Mouse (Mus musculus) liver, embryonic 11.5 days (tissue): ENCODE data around the gene Smarca2. TPM values are rescaled to one million over a fixed set of nuclear protein-coding genes. Genes with fewer than 3 reads are reported as not detected.
"Not testable (repeated sequence)": the region's sequence is repeated elsewhere in the genome, so short reads cannot be mapped to it uniquely, and the experiment has no call there.

Source experiments
- ATAC-seq: fragments of 200-750 bp; cut with Nextera tagmentation; replicated peaks from 2 replicates; pipeline ENCODE4 v1.8.0; 2017; ENCODE audit warnings: moderate number of reproducible peaks, mild to moderate bottlenecking, moderate TSS enrichment, moderate library complexity; ENCODE audit not compliant: low FRiP score
- DNase-seq: peaks from one replicate; pipeline ENCODE4 v3.0.0-alpha.2; 2017; ENCODE audit warnings: low spot score
- H3K27ac ChIP-seq: fragments of 300-500 bp; sonication (generic); 2 replicates; pipeline ENCODE4 v1.5.1; 2014; ENCODE audit warnings: mild to moderate bottlenecking, low read depth, low read length, control low read depth
- H3K27me3 ChIP-seq: fragments of 300-500 bp; sonication (generic); replicated peaks from 2 replicates; pipeline ENCODE4 v1.6.1; 2014; ENCODE audit warnings: low read length, mixed read lengths; ENCODE audit not compliant: control insufficient read depth, insufficient read depth
- H3K36me3 ChIP-seq: fragments of 300-500 bp; sonication (generic); 2 replicates; pipeline ENCODE4 v1.6.1; 2014; ENCODE audit warnings: mild to moderate bottlenecking, low read length, moderate library complexity, mixed read lengths; ENCODE audit not compliant: control insufficient read depth, insufficient read depth
- H3K4me1 ChIP-seq: fragments of 300-500 bp; sonication (generic); replicated peaks from 2 replicates; pipeline ENCODE4 v1.6.1; 2014; ENCODE audit warnings: low read length, mixed read lengths; ENCODE audit not compliant: control insufficient read depth, insufficient read depth
- H3K4me2 ChIP-seq: fragments of 300-500 bp; sonication (generic); 2 replicates; pipeline ENCODE4 v1.6.1; 2014; ENCODE audit warnings: mild to moderate bottlenecking, control low read depth, moderate library complexity
- H3K4me3 ChIP-seq: fragments of 300-500 bp; sonication (generic); 2 replicates; pipeline ENCODE4 v1.5.1; 2014; ENCODE audit warnings: low read depth, low read length, control low read depth
- H3K9ac ChIP-seq: fragments of 300-500 bp; sonication (generic); 2 replicates; pipeline ENCODE4 v1.6.1; 2014; ENCODE audit warnings: low read depth, low read length, control low read depth
- H3K9me3 ChIP-seq: fragments of 300-500 bp; sonication (generic); 2 replicates; pipeline ENCODE4 v1.6.1; 2016; ENCODE audit warnings: low read length, inconsistent platforms, mixed read lengths; ENCODE audit not compliant: control insufficient read depth
- WGBS: fragments of 180-500 bp; shearing (Covaris S2); extraction: QIAGEN DNeasy Blood & Tissue Kit; methylation state at CpG from one replicate; pipeline ENCODE4 v1.1.7; 2014; 5-methylcytosine and 5-hydroxymethylcytosine counted together
- polyA plus RNA-seq: library from polyadenylated mRNA; unstranded; fragments of >200 nt; fragmentation: Nextera tagmentation; extraction: Ambion mirVana; gene quantifications from 2 replicates; pipeline ENCODE4 v1.2.1, GENCODE M21; 2014

Gene Smarca2
- polyA plus RNA-seq, 1 experiment from 2014 or later: 16.1 TPM

DNA sequence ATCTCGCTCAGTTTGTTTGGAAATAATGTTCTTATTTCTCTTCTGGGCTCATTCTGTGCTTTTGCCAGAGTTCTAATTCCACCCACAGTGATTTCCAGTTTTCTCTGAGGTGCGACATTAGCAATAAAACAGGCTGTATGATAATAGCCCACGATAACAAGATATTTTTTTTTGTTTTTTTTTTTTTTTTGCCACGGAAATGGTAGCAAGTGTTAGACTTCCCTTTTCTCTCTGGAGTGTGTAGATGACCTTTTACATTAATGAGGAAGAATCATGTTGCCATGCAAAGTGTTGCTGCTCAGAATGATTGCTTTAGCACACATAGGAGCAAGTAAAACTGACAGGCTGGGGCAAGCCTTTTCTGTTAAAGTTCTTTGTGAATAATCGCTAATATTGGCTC, 61.5 kb downstream of the Smarca2 start:
- no peak overlapping the region for H3K4me2 ChIP-seq
- ATAC-seq: no peak
- DNase-seq: no peak
- no peaks in the 10 kb centered on the region for H3K4me1 ChIP-seq
- no peak overlapping the region for H3K9ac ChIP-seq
- H3K4me3 ChIP-seq: no peak overlapping the region
- H3K9me3 ChIP-seq: no peaks in the 10 kb centered on the region
- no peak overlapping the region for H3K27ac ChIP-seq
- 65% methylated on average over 5 of the region's 5 CpGs for WGBS
- H3K36me3 ChIP-seq: no peaks in the 10 kb centered on the region
- no peaks in the 10 kb centered on the region for H3K27me3 ChIP-seq

GRCm38 (mm10) chr19:26670089-26670488, 65.2 kb downstream of the Smarca2 start:
- no peaks in the 10 kb centered on the region for H3K27me3 ChIP-seq
- H3K36me3 ChIP-seq: no peaks in the 10 kb centered on the region
- no peak overlapping the region for H3K4me2 ChIP-seq
- H3K4me3 ChIP-seq: no peak overlapping the region
- WGBS: 85% methylated on average over 6 of the region's 6 CpGs
- no peak overlapping the region for H3K27ac ChIP-seq
- ATAC-seq (no peak), DNase-seq (no peak)
- H3K4me1 ChIP-seq: no peaks in the 10 kb centered on the region
- no peaks in the 10 kb centered on the region for H3K9me3 ChIP-seq
- no peak overlapping the region for H3K9ac ChIP-seq

GRCm38 (mm10) chr19:26671413-26671812, 66.6 kb downstream of the Smarca2 start:
- not testable (repeated sequence) for H3K9me3 ChIP-seq, H3K27ac ChIP-seq, H3K27me3 ChIP-seq, H3K36me3 ChIP-seq, H3K9ac ChIP-seq, H3K4me3 ChIP-seq, H3K4me2 ChIP-seq, H3K4me1 ChIP-seq, ATAC-seq, DNase-seq

GRCm38 (mm10) chr19:26675917-26676316, 71.1 kb downstream of the Smarca2 start:
- Histone ChIP-seq H3K9ac (no peak overlapping the region), H3K27ac (no peak overlapping the region), H3K36me3 (no peaks in the 10 kb centered on the region), H3K4me2 (no peak overlapping the region), H3K27me3 (no peaks in the 10 kb centered on the region), H3K4me1 (no peaks in the 10 kb centered on the region), H3K4me3 (no peak overlapping the region), H3K9me3 (no peaks in the 10 kb centered on the region)
- no peak for DNase-seq
- 52% methylated on average over 6 of the region's 6 CpGs for WGBS
- no peak for ATAC-seq

GRCm38 (mm10) chr19:26678543-26678942, 73.7 kb downstream of the Smarca2 start:
- H3K36me3 ChIP-seq: no peaks in the 10 kb centered on the region; the same call in 1 of the 2 replicates
- DNase-seq: no peak
- no peak overlapping the region for H3K4me3 ChIP-seq
- no peak overlapping the region for H3K9ac ChIP-seq
- no peak for ATAC-seq
- WGBS: 59% methylated on average over 8 of the region's 8 CpGs
- H3K4me2 ChIP-seq: no peak overlapping the region
- H3K27me3 ChIP-seq: no peaks in the 10 kb centered on the region
- no peaks in the 10 kb centered on the region for H3K9me3 ChIP-seq
- no peaks in the 10 kb centered on the region for H3K4me1 ChIP-seq
- H3K27ac ChIP-seq: no peak overlapping the region

GRCm38 (mm10) chr19:26679674-26680073, 74.8 kb downstream of the Smarca2 start:
- no peak overlapping the region for H3K4me2 ChIP-seq
- H3K36me3 ChIP-seq: no peaks in the 10 kb centered on the region; the same call in 1 of the 2 replicates
- ATAC-seq (no peak), DNase-seq (no peak)
- no peak overlapping the region for H3K4me3 ChIP-seq
- H3K9me3 ChIP-seq: no peaks in the 10 kb centered on the region
- WGBS: 66% methylated on average over 3 of the region's 3 CpGs
- H3K4me1 ChIP-seq: no peaks in the 10 kb centered on the region
- H3K27me3 ChIP-seq: no peaks in the 10 kb centered on the region
- no peak overlapping the region for H3K9ac ChIP-seq
- no peak overlapping the region for H3K27ac ChIP-seq

DNA sequence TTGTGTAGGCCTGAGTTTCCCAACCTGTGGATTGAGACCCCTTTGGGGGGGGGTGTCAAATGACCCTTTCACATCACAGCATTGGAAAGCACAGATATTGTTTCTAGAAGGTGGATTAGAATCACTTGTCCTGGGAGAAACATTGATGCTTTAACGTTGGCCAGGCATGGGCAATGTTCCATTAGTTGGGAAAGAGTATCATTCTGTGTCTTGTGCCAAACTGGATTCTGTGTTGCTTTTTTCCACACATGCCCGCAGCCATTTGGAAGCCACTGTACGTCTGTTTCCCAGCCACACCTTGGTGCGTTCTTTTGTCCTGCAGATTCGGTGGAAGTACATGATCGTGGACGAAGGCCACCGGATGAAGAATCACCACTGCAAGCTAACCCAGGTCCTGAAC, 76.7 kb downstream of the Smarca2 start:
- H3K27me3 ChIP-seq: no peaks in the 10 kb centered on the region
- 90% methylated on average over 8 of the region's 8 CpGs for WGBS
- DNase-seq: no peak
- no peak overlapping the region for H3K4me3 ChIP-seq
- H3K9me3 ChIP-seq: no peaks in the 10 kb centered on the region
- no peaks in the 10 kb centered on the region; the same call in 1 of the 2 replicates for H3K36me3 ChIP-seq
- no peak overlapping the region for H3K9ac ChIP-seq
- ATAC-seq: no peak
- no peak overlapping the region for H3K27ac ChIP-seq
- no peaks in the 10 kb centered on the region for H3K4me1 ChIP-seq
- H3K4me2 ChIP-seq: no peak overlapping the region

DNA sequence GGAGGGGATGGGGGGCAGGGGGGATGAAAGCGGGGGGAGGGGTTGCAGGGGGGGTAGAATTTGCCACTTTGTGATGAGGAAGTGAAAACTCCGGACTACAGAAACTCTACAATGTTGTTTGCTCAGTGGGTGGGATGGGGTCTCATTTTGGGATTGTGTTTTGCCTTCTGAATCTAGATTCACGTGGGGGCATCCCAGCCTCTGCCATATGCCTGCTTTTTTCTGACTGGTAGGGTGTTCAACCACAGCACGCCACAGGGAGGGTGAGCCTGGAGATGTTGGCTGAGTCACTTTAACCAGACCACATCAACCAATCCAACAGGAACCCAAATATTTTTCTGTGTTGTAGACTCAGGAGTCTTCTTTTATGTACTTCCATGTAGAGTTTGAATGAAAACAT, 77.3 kb downstream of the Smarca2 start:
- Histone ChIP-seq H3K36me3 (no peaks in the 10 kb centered on the region; the same call in 1 of the 2 replicates), H3K9me3 (no peaks in the 10 kb centered on the region), H3K9ac (no peak overlapping the region), H3K27me3 (no peaks in the 10 kb centered on the region), H3K27ac (no peak overlapping the region), H3K4me3 (no peak overlapping the region), H3K4me2 (no peak overlapping the region), H3K4me1 (no peaks in the 10 kb centered on the region)
- ATAC-seq (no peak), DNase-seq (no peak)
- WGBS: 75% methylated on average over 4 of the region's 4 CpGs

DNA sequence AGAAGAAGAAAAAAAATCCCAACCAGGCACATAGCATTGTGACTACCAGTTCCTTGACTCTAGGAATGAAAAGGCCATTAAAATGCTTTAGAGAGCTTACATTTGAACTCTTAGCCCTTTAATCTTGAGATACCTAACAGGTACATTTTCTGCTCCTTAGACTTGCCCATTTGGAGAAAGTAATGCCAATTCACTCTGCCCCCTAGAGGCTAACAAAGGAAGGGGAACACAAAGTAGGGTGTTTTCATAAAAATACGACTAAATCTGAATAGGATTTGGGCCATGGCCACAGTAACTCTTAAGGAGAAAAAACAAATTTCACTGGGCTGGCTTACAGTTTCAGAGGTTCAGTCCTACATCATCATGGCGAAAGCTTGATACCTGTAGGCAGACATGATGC, 77.9 kb downstream of the Smarca2 start:
- 88% methylated on average over 2 of the region's 2 CpGs for whole genome bisulfite sequencing
- no peak for ATAC-seq
- no peaks in the 10 kb centered on the region for H3K4me1 ChIP-seq

More for the DNA sequence above, 77.9 kb downstream of the Smarca2 start:
- Histone ChIP-seq H3K27me3 (no peaks in the 10 kb centered on the region), H3K4me2 (no peak overlapping the region), H3K9ac (no peak overlapping the region), H3K9me3 (no peaks in the 10 kb centered on the region), H3K27ac (no peak overlapping the region), H3K36me3 (no peaks in the 10 kb centered on the region; the same call in 1 of the 2 replicates), H3K4me3 (no peak overlapping the region)
- no peak for DNase-seq
